8 mouse cellular contexts compared by ENCODE assay signal in the genomic region with DNA sequence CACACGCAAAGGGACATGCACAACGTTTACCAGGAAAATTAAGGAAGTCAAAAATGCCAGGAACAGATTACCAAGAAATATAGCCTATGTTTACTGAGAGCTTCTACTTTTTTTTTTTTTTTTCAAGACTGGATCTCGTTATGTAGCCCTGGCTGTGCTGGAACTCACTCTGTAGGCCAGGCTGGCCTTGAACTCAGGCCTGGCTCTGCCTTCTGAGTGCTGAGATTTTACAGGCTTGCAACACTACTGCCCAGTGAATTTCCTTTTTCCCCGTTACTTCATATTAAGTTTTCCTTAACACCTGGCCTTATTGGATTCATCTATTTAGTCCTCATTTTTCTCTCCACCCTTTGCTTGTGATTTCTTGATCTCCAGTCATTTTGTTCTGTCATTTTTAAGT. TPM values are rescaled to one million over a fixed set of nuclear protein-coding genes. Genes with fewer than 3 reads are reported as not detected.
DNase-seq lines count a peak whose midpoint lies in the region; ATAC-seq lines count a peak whose summit lies in the region.

No protein-coding gene starts in this region.

- ATAC-seq in embryonic facial prominence, embryonic 15.5 days (ENCODE audit: insufficient number of reproducible peaks, low FRiP score, low TSS enrichment, low read depth): no peak
- ATAC-seq in neural tube, embryonic 13.5 days (ENCODE audit: low read depth): no peak
- no peak for ATAC-seq in CD4-positive, CD25-positive, alpha-beta regulatory T cell, adult 4 months

- H3K4me2 ChIP-seq in embryonic facial prominence, embryonic 15.5 days (replicated peaks): peak overlapping the region; percentile 54
- H3K4me2 ChIP-seq in neural tube, embryonic 13.5 days: peak overlapping the region; percentile 57

- H3K27ac ChIP-seq in embryonic facial prominence, embryonic 15.5 days (replicated peaks): no peak overlapping the region
- peak overlapping the region; percentile 85 for H3K27ac ChIP-seq in limb, embryonic 10.5 days
- peak overlapping the region; percentile 83 for H3K27ac ChIP-seq in neural tube, embryonic 13.5 days (replicated peaks)

- H3K9me3 ChIP-seq in embryonic facial prominence, embryonic 15.5 days (replicated peaks): no peaks in the 10 kb centered on the region
- H3K9me3 ChIP-seq in limb, embryonic 10.5 days (replicated peaks): no peaks in the 10 kb centered on the region
- no peaks in the 10 kb centered on the region for H3K9me3 ChIP-seq in neural tube, embryonic 13.5 days

- no peak overlapping the region for H3K9ac ChIP-seq in embryonic facial prominence, embryonic 15.5 days
- peak overlapping the region; percentile 82 for H3K9ac ChIP-seq in neural tube, embryonic 13.5 days

- intact Hi-C loops in left cerebral cortex, postnatal 10 days (cut with DNase I): no loop called here

- WGBS in embryonic facial prominence, embryonic 15.5 days: 75% methylated on average over 4 of the region's 4 CpGs
- WGBS in limb, embryonic 10.5 days: 88% methylated on average over 4 of the region's 4 CpGs
- 81% methylated on average over 4 of the region's 4 CpGs for WGBS in neural tube, embryonic 13.5 days

- peak; percentile 7 for DNase-seq in kidney, postnatal 10 days
- no peak for DNase-seq in kidney, adult 11 months
- DNase-seq in limb, embryonic 10.5 days (ENCODE audit: low spot score): no peak
- no peak for DNase-seq in thymus, postnatal 0 days (ENCODE audit: low spot score)
- no peak for DNase-seq in left cerebral cortex, postnatal 10 days (ENCODE audit: extremely low spot score in 1 of 2, low spot score in 2 of 2)

- H3K4me1 ChIP-seq in embryonic facial prominence, embryonic 15.5 days: peaks cover 5% of the 10 kb centered on the region; the same call in 1 of the 2 replicates
- peaks cover 3% of the 10 kb centered on the region; the same call in 1 of the 2 replicates for H3K4me1 ChIP-seq in limb, embryonic 10.5 days
- peaks cover 14% of the 10 kb centered on the region for H3K4me1 ChIP-seq in neural tube, embryonic 13.5 days (replicated peaks)

- H3K27me3 ChIP-seq in embryonic facial prominence, embryonic 15.5 days: no peaks in the 10 kb centered on the region
- no peaks in the 10 kb centered on the region for H3K27me3 ChIP-seq in limb, embryonic 10.5 days (ENCODE audit: low read depth, poor library complexity, severe bottlenecking)
- no peaks in the 10 kb centered on the region for H3K27me3 ChIP-seq in neural tube, embryonic 13.5 days

- 0 out of 2 replicates have a peak, but pooled peaks cover 3% of the 10 kb centered on the region for H3K36me3 ChIP-seq in embryonic facial prominence, embryonic 15.5 days
- peaks cover 11% of the 10 kb centered on the region for H3K36me3 ChIP-seq in limb, embryonic 10.5 days
- peaks cover 11% of the 10 kb centered on the region for H3K36me3 ChIP-seq in neural tube, embryonic 13.5 days

- peak overlapping the region; percentile 72 for H3K4me3 ChIP-seq in embryonic facial prominence, embryonic 15.5 days (replicated peaks)
- peak overlapping the region; percentile 62 for H3K4me3 ChIP-seq in limb, embryonic 10.5 days
- H3K4me3 ChIP-seq in neural tube, embryonic 13.5 days: peak overlapping the region; percentile 63

RNA-seq across cellular contexts. Expression of a gene that starts 2.5 kb away (rescaled TPM):
- 6.1 and 6.5 TPM in 2 replicates for polyA plus RNA-seq in embryonic facial prominence, embryonic 15.5 days (2015; fragmentation: Nextera tagmentation; extraction: Ambion mirVana)
- polyA plus RNA-seq in limb, embryonic 10.5 days (2016; fragmentation: Nextera tagmentation; extraction: Ambion mirVana): 5.0 and 8.6 TPM in 2 replicates
- 10.8 and 12.2 TPM in 2 replicates for polyA plus RNA-seq in neural tube, embryonic 13.5 days (2015; fragmentation: Nextera tagmentation; extraction: Ambion mirVana)
- under 1 TPM; 0.32 TPM for polyA plus RNA-seq in CD4-positive, CD25-positive, alpha-beta regulatory T cell, adult 4 months (2017; shearing (Covaris generic))
- polyA plus RNA-seq in thymus, postnatal 0 days (2015; fragmentation: Nextera tagmentation; extraction: Ambion mirVana): 3.2 and 3.8 TPM in 2 replicates
- total RNA-seq in left cerebral cortex, postnatal 10 days (2021): 1 to 10 TPM; 5.0 to 6.5 TPM

RNA-seq across cellular contexts. Expression of a gene that starts 25.5 kb away (rescaled TPM):
- polyA plus RNA-seq in embryonic facial prominence, embryonic 15.5 days (2015; fragmentation: Nextera tagmentation; extraction: Ambion mirVana): 10.4 and 10.7 TPM in 2 replicates
- 16.1 and 19.6 TPM in 2 replicates for polyA plus RNA-seq in limb, embryonic 10.5 days (2016; fragmentation: Nextera tagmentation; extraction: Ambion mirVana)
- polyA plus RNA-seq in neural tube, embryonic 13.5 days (2015; fragmentation: Nextera tagmentation; extraction: Ambion mirVana): 12.1 and 13.4 TPM in 2 replicates
- 1 to 10 TPM; 4.7 to 5.3 TPM for polyA plus RNA-seq in CD4-positive, CD25-positive, alpha-beta regulatory T cell, adult 4 months (2017; shearing (Covaris generic))
- polyA plus RNA-seq in thymus, postnatal 0 days (2015; fragmentation: Nextera tagmentation; extraction: Ambion mirVana): 3.0 and 3.5 TPM in 2 replicates
- total RNA-seq in left cerebral cortex, postnatal 10 days (2021): 1 to 10 TPM; 9.1 to 9.2 TPM

RNA-seq across cellular contexts. Expression of a gene that starts 41.4 kb away (rescaled TPM):
- polyA plus RNA-seq in embryonic facial prominence, embryonic 15.5 days (2015; fragmentation: Nextera tagmentation; extraction: Ambion mirVana): 4.4 and 6.3 TPM in 2 replicates
- 4.8 and 6.0 TPM in 2 replicates for polyA plus RNA-seq in limb, embryonic 10.5 days (2016; fragmentation: Nextera tagmentation; extraction: Ambion mirVana)
- 16.9 and 19.2 TPM in 2 replicates for polyA plus RNA-seq in neural tube, embryonic 13.5 days (2015; fragmentation: Nextera tagmentation; extraction: Ambion mirVana)
- 10 to 100 TPM; 12.6 to 12.8 TPM for polyA plus RNA-seq in CD4-positive, CD25-positive, alpha-beta regulatory T cell, adult 4 months (2017; shearing (Covaris generic))
- polyA plus RNA-seq in thymus, postnatal 0 days (2015; fragmentation: Nextera tagmentation; extraction: Ambion mirVana): 12.0 and 12.7 TPM in 2 replicates
- total RNA-seq in left cerebral cortex, postnatal 10 days (2021): 1 to 10 TPM; 4.9 to 8.5 TPM
